Mouse (Mus musculus) thymus, adult 2 months (tissue): ENCODE data around the gene Ldlrad3.

ENCODE experiments used
- CTCF ChIP-seq: fragments of 200-500 bp; IDR thresholded peaks from 2 replicates; pipeline ENCODE4 v1.5.1; 2012; ENCODE audit warnings: mild to moderate bottlenecking, control low read depth, low read length, moderate library complexity, borderline replicate concordance; ENCODE audit not compliant: control insufficient read depth, poor library complexity, insufficient read depth; ENCODE audit errors: extremely low read depth
- POLR2A ChIP-seq: fragments of 200-500 bp; IDR thresholded peaks from 2 replicates; pipeline ENCODE4 v1.6.1; 2012; ENCODE audit warnings: mild to moderate bottlenecking, low read length, control low read depth, moderate library complexity; ENCODE audit not compliant: control insufficient read depth, poor library complexity, insufficient read depth; ENCODE audit errors: extremely low read depth

DNA sequence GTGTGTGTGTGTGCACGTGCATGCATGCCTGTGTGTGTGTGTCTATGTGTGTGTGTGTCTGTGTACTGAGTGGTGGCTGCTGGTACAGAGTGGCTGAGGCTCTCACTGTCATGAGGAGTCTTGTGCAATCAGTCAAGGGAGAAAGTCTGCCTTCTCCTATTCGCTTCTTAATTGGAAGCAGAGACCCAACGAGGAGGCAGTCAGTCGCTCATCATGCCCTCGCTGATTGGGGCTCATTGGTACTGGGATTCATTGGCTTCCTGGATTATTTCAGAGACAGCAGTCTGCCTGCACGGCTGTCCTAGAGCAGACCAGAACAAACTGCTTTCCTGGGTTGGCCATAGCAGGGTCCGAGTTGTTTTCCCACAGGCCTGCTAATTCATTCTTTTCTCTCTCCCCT is 223.8 kb downstream of the Ldlrad3 start:
- TF ChIP-seq CTCF (no peak), POLR2A (no peak)
